Mouse (Mus musculus) G1E (cell line): ENCODE data around the gene Socs7.

ENCODE experiments used
- CTCF ChIP-seq: IDR thresholded peaks from 2 replicates; pipeline ENCODE4 v1.5.1; 2012; ENCODE audit warnings: low read depth, low read length, inconsistent platforms, mixed read lengths
- POLR2AphosphoS5 ChIP-seq: IDR thresholded peaks from 2 replicates; pipeline ENCODE4 v1.6.1; 2012; ENCODE audit warnings: low read depth, low read length, inconsistent platforms; ENCODE audit not compliant: insufficient replicate concordance
- TAL1 ChIP-seq: conservative IDR thresholded peaks from 2 replicates; pipeline ENCODE4 v1.6.1; 2012; ENCODE audit warnings: low read depth, low read length, inconsistent platforms, mixed read lengths

- TF ChIP-seq CTCF (no peak), TAL1 (peak; percentile 92), POLR2AphosphoS5 (no peak)
Observed at GRCm38 (mm10) chr11:97445999-97446511, 83.7 kb downstream of the Socs7 start.
